Mouse (Mus musculus) urinary bladder, postnatal 14 days (tissue): ENCODE data around the gene Car14.
"Not testable (repeated sequence)": the region's sequence is repeated elsewhere in the genome, so short reads cannot be mapped to it uniquely, and the experiment has no call there.

ENCODE experiments used
- DNase-seq: peaks from one replicate; pipeline ENCODE4 v3.0.0; 2021; ENCODE audit warnings: low spot score

The Car14 gene

GRCm38 (mm10) chr3:95904568-95904967 lies at the start of gene Car14:
Gene Car14 (minus strand): TSS chr3:95904691.
- DNase-seq = no peak

- DNase-seq = no peak
Observed at GRCm38 (mm10) chr3:95953522-95953921, 49.0 kb upstream of the Car14 start.

- DNase-seq = no peak
Observed at GRCm38 (mm10) chr3:95953023-95953422, 48.5 kb upstream of the Car14 start.

- DNase-seq = not testable (repeated sequence)
Observed at GRCm38 (mm10) chr3:95951566-95951965, 47.1 kb upstream of the Car14 start.

GRCm38 (mm10) chr3:95950763-95951551 lies 46.5 kb upstream of the Car14 start:
- DNase-seq = peak; percentile 87

- DNase-seq = no peak
Observed at GRCm38 (mm10) chr3:95948325-95948724, 43.8 kb upstream of the Car14 start.

GRCm38 (mm10) chr3:95945731-95946240 lies 41.3 kb upstream of the Car14 start:
- DNase-seq = no peak

GRCm38 (mm10) chr3:95944742-95945141 lies 40.3 kb upstream of the Car14 start:
- no peak for DNase-seq

GRCm38 (mm10) chr3:95943226-95943625 lies 38.7 kb upstream of the Car14 start:
- no peak for DNase-seq

GRCm38 (mm10) chr3:95942749-95943148 lies 38.3 kb upstream of the Car14 start:
- no peak for DNase-seq

GRCm38 (mm10) chr3:95938835-95939234 lies 34.3 kb upstream of the Car14 start:
- DNase-seq = no peak

GRCm38 (mm10) chr3:95938217-95938616 lies 33.7 kb upstream of the Car14 start:
- DNase-seq = no peak

GRCm38 (mm10) chr3:95934448-95934847 lies 30.0 kb upstream of the Car14 start:
- no peak for DNase-seq

- DNase-seq = no peak
Observed at GRCm38 (mm10) chr3:95933111-95933750, 28.7 kb upstream of the Car14 start.

GRCm38 (mm10) chr3:95932566-95932965 lies 28.1 kb upstream of the Car14 start:
- no peak for DNase-seq

GRCm38 (mm10) chr3:95932157-95932556 lies 27.7 kb upstream of the Car14 start:
- no peak for DNase-seq

GRCm38 (mm10) chr3:95931471-95931870 lies 27.0 kb upstream of the Car14 start:
- DNase-seq = no peak

GRCm38 (mm10) chr3:95930471-95930789 lies 25.9 kb upstream of the Car14 start:
- DNase-seq = no peak

- DNase-seq = peak; percentile 47
Observed at GRCm38 (mm10) chr3:95929581-95930470, 25.3 kb upstream of the Car14 start.

- DNase-seq = peak; percentile 96
Observed at GRCm38 (mm10) chr3:95928658-95929503, 24.4 kb upstream of the Car14 start, which contains the start of gene Anp32e. Gene Anp32e (plus strand): TSS chr3:95929246.

- no peak for DNase-seq
Observed at GRCm38 (mm10) chr3:95928261-95928657, 23.8 kb upstream of the Car14 start.
